Mouse (Mus musculus) heart, embryonic 11.5 days (tissue): Measurements from ENCODE around the gene Spc25. TPM values are rescaled to one million over a fixed set of nuclear protein-coding genes. Genes with fewer than 3 reads are reported as not detected.

Experiments
- ATAC-seq: fragments of 200-750 bp; cut with Nextera tagmentation; replicated peaks from 2 replicates; pipeline ENCODE4 v1.8.0; 2017; ENCODE audit warnings: moderate library complexity; ENCODE audit not compliant: insufficient number of reproducible peaks, low FRiP score, low TSS enrichment
- H3K27ac ChIP-seq: fragments of 300-500 bp; sonication (generic); 2 replicates; pipeline ENCODE4 v1.5.1; 2014; ENCODE audit warnings: mild to moderate bottlenecking, low read depth, low read length
- H3K27me3 ChIP-seq: fragments of 300-500 bp; sonication (generic); 2 replicates; pipeline ENCODE4 v1.6.1; 2014; ENCODE audit warnings: mild to moderate bottlenecking, low read length, mixed read lengths; ENCODE audit not compliant: control insufficient read depth, insufficient read depth
- H3K36me3 ChIP-seq: fragments of 300-500 bp; sonication (generic); 2 replicates; pipeline ENCODE4 v1.6.1; 2014; ENCODE audit warnings: mild to moderate bottlenecking, low read length, moderate library complexity, mixed read lengths; ENCODE audit not compliant: control insufficient read depth, insufficient read depth
- H3K4me1 ChIP-seq: fragments of 300-500 bp; sonication (generic); 2 replicates; pipeline ENCODE4 v1.6.1; 2014; ENCODE audit warnings: low read length; ENCODE audit not compliant: control insufficient read depth, insufficient read depth
- H3K4me2 ChIP-seq: fragments of 300-500 bp; sonication (generic); 2 replicates; pipeline ENCODE4 v1.6.1; 2014; ENCODE audit warnings: mild to moderate bottlenecking, moderate library complexity
- H3K4me3 ChIP-seq: fragments of 300-500 bp; sonication (generic); 2 replicates; pipeline ENCODE4 v1.5.1; 2014; ENCODE audit warnings: low read depth, low read length
- H3K9ac ChIP-seq: fragments of 300-500 bp; sonication (generic); 2 replicates; pipeline ENCODE4 v1.6.1; 2014; ENCODE audit warnings: mild to moderate bottlenecking, low read depth, low read length, moderate library complexity
- H3K9me3 ChIP-seq: fragments of 300-500 bp; sonication (generic); replicated peaks from 2 replicates; pipeline ENCODE4 v1.6.1; 2016; ENCODE audit warnings: low read length; ENCODE audit not compliant: control insufficient read depth
- WGBS: fragments of 180-500 bp; shearing (Covaris S2); extraction: QIAGEN DNeasy Blood & Tissue Kit; methylation state at CpG from one replicate; pipeline ENCODE4 v1.1.7; 2014; ENCODE audit not compliant: insufficient replicate concordance; 5-methylcytosine and 5-hydroxymethylcytosine counted together
- polyA plus RNA-seq: library from polyadenylated mRNA; unstranded; fragments of >200 nt; fragmentation: Nextera tagmentation; extraction: Ambion mirVana; gene quantifications from 2 replicates; pipeline ENCODE4 v1.2.1, GENCODE M21; 2014

Gene Spc25
- polyA plus RNA-seq, 1 experiment from 2014 or later = 152 TPM

- Histone ChIP-seq H3K4me3 (no peak overlapping the region), H3K4me1 (no peaks in the 10 kb centered on the region), H3K9ac (no peak overlapping the region), H3K27ac (no peak overlapping the region), H3K36me3 (no peaks in the 10 kb centered on the region), H3K4me2 (no peak overlapping the region), H3K9me3 (no peaks in the 10 kb centered on the region), H3K27me3 (no peaks in the 10 kb centered on the region)
- 76% methylated on average over 6 of the region's 6 CpGs for WGBS
- no peak for ATAC-seq
Observed at GRCm38 (mm10) chr2:69228635-69229034, 22.6 kb upstream of the Spc25 start.

DNA sequence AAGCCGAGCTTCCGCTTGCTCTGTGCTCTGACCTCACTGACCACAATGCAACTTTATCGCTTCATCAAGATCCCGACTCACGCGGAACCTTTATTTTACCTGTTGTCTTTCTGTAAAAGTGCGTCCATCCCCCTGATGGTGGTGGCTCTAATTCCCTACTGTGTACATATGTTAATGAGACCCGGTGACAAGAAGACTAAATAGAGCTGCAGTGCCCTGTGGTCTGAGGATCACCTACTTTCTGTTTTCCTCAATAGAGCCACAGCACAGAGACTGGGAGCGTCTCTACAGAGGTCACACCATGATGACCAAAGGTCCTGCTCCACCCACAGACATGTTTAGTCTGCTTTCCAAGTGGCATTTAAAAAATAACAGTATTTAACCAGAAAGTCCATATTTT is 20.9 kb upstream of the Spc25 start:
- H3K4me3 ChIP-seq = no peak overlapping the region
- WGBS = 84% methylated on average over 9 of the region's 9 CpGs
- H3K36me3 ChIP-seq = no peaks in the 10 kb centered on the region
- H3K9me3 ChIP-seq = no peaks in the 10 kb centered on the region
- H3K27ac ChIP-seq = no peak overlapping the region
- H3K9ac ChIP-seq = no peak overlapping the region
- no peaks in the 10 kb centered on the region for H3K27me3 ChIP-seq
- H3K4me1 ChIP-seq = no peaks in the 10 kb centered on the region
- H3K4me2 ChIP-seq = no peak overlapping the region
- no peak for ATAC-seq

DNA sequence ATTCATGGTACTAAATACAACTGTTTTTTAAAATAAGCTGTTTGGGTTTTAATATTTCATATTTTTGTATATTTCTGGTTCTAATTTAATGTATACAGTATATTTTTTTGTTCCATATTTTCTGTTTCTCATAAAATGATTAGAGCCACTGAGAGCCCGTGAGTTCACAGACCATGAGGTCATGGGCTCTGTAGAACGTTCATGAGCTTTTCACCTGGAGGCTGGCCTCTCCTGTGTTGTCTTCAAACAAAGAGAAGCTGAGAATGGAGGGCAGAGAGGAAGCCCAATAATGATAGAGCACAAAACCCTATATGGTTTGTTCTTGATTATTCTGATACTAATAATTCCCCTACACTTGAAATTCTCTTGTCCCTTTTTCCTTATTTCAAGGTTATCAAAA is 18.7 kb upstream of the Spc25 start:
- H3K27ac ChIP-seq = no peak overlapping the region
- ATAC-seq = no peak

DNA sequence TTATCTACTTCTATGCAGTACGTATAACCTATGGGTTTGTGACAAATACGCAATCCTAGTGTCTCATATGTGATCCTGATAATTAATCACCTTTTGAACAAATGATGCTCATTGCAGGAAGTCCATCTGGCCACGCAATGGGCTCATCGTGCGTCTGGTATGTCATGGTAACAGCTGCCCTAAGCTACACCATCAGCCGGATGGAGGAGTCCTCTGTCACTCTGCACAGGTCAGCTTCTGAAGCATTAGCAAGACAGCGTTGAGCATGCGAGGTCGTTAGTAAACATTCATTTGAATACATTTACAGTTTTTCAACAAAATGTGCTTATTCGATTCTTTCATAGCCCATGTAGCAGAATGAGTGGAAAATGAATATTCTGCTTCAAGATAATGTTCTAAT is 16.8 kb upstream of the Spc25 start:
- H3K4me1 ChIP-seq = no peaks in the 10 kb centered on the region
- no peak for ATAC-seq
- WGBS = 84% methylated on average over 10 of the region's 10 CpGs

More for the DNA sequence above, 18.7 kb upstream of the Spc25 start:
- Histone ChIP-seq H3K4me1 (no peaks in the 10 kb centered on the region), H3K36me3 (no peaks in the 10 kb centered on the region), H3K9me3 (no peaks in the 10 kb centered on the region), H3K4me2 (no peak overlapping the region), H3K27me3 (no peaks in the 10 kb centered on the region), H3K4me3 (no peak overlapping the region), H3K9ac (no peak overlapping the region)
- 64% methylated on average over 2 of the region's 2 CpGs for WGBS

DNA sequence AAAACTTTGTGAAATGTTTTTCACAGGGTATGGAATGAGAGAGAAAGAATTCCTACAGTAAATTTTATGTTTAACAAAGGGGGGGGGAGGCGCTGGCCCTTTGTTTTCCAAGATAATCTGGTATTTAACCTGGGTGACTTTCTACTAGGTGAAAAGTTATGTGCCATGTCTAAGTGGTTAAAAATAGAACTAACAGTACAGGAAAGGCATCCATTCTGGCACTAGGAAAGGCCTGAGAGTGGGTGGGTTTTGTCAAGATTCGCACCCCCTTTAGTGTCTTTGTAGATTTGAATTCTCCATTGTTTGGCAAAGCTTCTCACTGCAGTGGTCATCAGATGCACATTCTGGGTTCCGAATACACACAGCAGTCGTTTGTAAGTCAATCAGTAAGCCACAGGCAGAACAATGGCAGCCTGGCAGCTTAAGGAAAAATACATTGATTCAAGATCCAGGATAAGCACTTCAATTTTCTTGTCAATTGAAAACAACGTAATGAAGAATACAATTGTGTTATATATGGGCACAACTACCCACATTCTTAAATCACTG is 15.9 kb upstream of the Spc25 start:
- H3K9ac ChIP-seq = no peak overlapping the region
- WGBS = 66% methylated on average over 5 of the region's 5 CpGs
- no peaks in the 10 kb centered on the region for H3K27me3 ChIP-seq
- H3K4me1 ChIP-seq = no peaks in the 10 kb centered on the region
- no peak for ATAC-seq
- no peaks in the 10 kb centered on the region for H3K9me3 ChIP-seq
- H3K27ac ChIP-seq = no peak overlapping the region
- H3K4me3 ChIP-seq = no peak overlapping the region
- H3K36me3 ChIP-seq = no peaks in the 10 kb centered on the region
- H3K4me2 ChIP-seq = no peak overlapping the region

More for the DNA sequence above, 16.8 kb upstream of the Spc25 start:
- Histone ChIP-seq H3K27ac (no peak overlapping the region), H3K9ac (no peak overlapping the region), H3K9me3 (no peaks in the 10 kb centered on the region), H3K36me3 (no peaks in the 10 kb centered on the region), H3K4me3 (no peak overlapping the region), H3K4me2 (no peak overlapping the region), H3K27me3 (no peaks in the 10 kb centered on the region)

- no peak for ATAC-seq
- no peak overlapping the region for H3K4me2 ChIP-seq
- WGBS = 78% methylated on average over 7 of the region's 7 CpGs
- H3K27ac ChIP-seq = no peak overlapping the region
- H3K27me3 ChIP-seq = no peaks in the 10 kb centered on the region
- no peaks in the 10 kb centered on the region for H3K9me3 ChIP-seq
- no peak overlapping the region for H3K9ac ChIP-seq
- H3K4me1 ChIP-seq = no peaks in the 10 kb centered on the region
- no peak overlapping the region for H3K4me3 ChIP-seq
- H3K36me3 ChIP-seq = no peaks in the 10 kb centered on the region
Observed at GRCm38 (mm10) chr2:69215242-69215641, 9.2 kb upstream of the Spc25 start.

GRCm38 (mm10) chr2:69212652-69213051 is 6.7 kb upstream of the Spc25 start:
- WGBS = 72% methylated on average over 10 of the region's 10 CpGs
- Histone ChIP-seq H3K4me1 (no peaks in the 10 kb centered on the region), H3K9me3 (no peaks in the 10 kb centered on the region), H3K27ac (no peak overlapping the region), H3K9ac (no peak overlapping the region), H3K4me3 (no peak overlapping the region), H3K4me2 (no peak overlapping the region), H3K27me3 (no peaks in the 10 kb centered on the region), H3K36me3 (no peaks in the 10 kb centered on the region)
- no peak for ATAC-seq

DNA sequence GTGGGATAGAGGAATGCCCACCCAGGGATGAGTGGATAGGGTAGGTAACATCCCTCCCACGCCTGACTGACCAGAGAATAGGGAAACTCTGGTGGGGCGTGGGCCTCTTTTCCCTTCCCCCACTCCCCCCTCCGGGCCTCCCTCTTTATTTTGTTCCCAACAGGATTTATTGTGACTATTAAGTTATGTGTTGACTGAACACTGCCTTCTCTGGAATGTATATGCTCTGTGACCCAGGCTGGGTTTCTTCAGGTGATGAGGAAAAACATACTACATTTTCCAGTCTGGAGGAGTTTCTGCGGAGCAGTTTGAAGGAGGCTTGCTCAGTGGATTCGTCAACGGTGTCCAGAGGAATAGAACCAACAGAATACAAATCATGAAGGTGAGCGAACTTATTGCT is 4.8 kb upstream of the Spc25 start, which contains the start of gene G6pc2:
G6pc2 (plus strand) TSS at position 301 of the 400 bp plus-strand sequence.
- H3K27me3 ChIP-seq = no peaks in the 10 kb centered on the region
- H3K27ac ChIP-seq = no peak within 1 kb of the TSS
- H3K36me3 ChIP-seq = no peaks in the 10 kb centered on the region
- H3K4me2 ChIP-seq = no peak within 1 kb of the TSS
- no peak within 1 kb of the TSS for H3K4me3 ChIP-seq
- whole genome bisulfite sequencing = 76% methylated on average over 7 of the region's 7 CpGs
- ATAC-seq = no peak
- no peak within 1 kb of the TSS for H3K9ac ChIP-seq
- no peaks in the 10 kb centered on the region for H3K9me3 ChIP-seq
- H3K4me1 ChIP-seq = no peaks in the 10 kb centered on the region

GRCm38 (mm10) chr2:69209684-69210083 is 3.7 kb upstream of the Spc25 start:
- Histone ChIP-seq H3K9ac (no peak overlapping the region), H3K36me3 (no peaks in the 10 kb centered on the region), H3K9me3 (no peaks in the 10 kb centered on the region), H3K27me3 (no peaks in the 10 kb centered on the region), H3K27ac (no peak overlapping the region), H3K4me2 (no peak overlapping the region), H3K4me1 (no peaks in the 10 kb centered on the region), H3K4me3 (no peak overlapping the region)
- no peak for ATAC-seq
- 75% methylated on average over 3 of the region's 3 CpGs for WGBS
